Mouse (Mus musculus) intestine, embryonic 15.5 days (tissue): ENCODE results near the gene Nav1. TPM values are rescaled to one million over a fixed set of nuclear protein-coding genes. Genes with fewer than 3 reads are reported as not detected.
A peak's percentile ranks its signal among the peaks of the same experiment; 100 is the strongest.

Experiments
- ATAC-seq: fragments of 200-750 bp; cut with Nextera tagmentation; 2 replicates; pipeline ENCODE4 v1.8.0; 2017; ENCODE audit warnings: moderate TSS enrichment, moderate library complexity
- H3K27ac ChIP-seq: fragments of 300-500 bp; sonication (generic); 2 replicates; pipeline ENCODE4 v1.5.1; 2015; ENCODE audit warnings: mild to moderate bottlenecking, inconsistent platforms
- H3K27me3 ChIP-seq: fragments of 300-500 bp; sonication (generic); replicated peaks from 2 replicates; pipeline ENCODE4 v1.6.1; 2015; ENCODE audit warnings: inconsistent platforms
- H3K36me3 ChIP-seq: fragments of 300-500 bp; sonication (generic); 2 replicates; pipeline ENCODE4 v1.6.1; 2015; ENCODE audit warnings: inconsistent platforms
- H3K4me1 ChIP-seq: fragments of 300-500 bp; sonication (generic); replicated peaks from 2 replicates; pipeline ENCODE4 v1.6.1; 2015; ENCODE audit warnings: inconsistent platforms
- H3K4me2 ChIP-seq: fragments of 300-500 bp; sonication (generic); replicated peaks from 2 replicates; pipeline ENCODE4 v1.6.1; 2015; ENCODE audit warnings: mild to moderate bottlenecking, inconsistent platforms
- H3K4me3 ChIP-seq: fragments of 300-500 bp; sonication (generic); replicated peaks from 2 replicates; pipeline ENCODE4 v1.5.1; 2015; ENCODE audit warnings: inconsistent platforms
- H3K9ac ChIP-seq: fragments of 300-500 bp; sonication (generic); 2 replicates; pipeline ENCODE4 v1.6.1; 2015; ENCODE audit warnings: inconsistent platforms
- H3K9me3 ChIP-seq: fragments of 300-500 bp; sonication (generic); 2 replicates; pipeline ENCODE4 v1.6.1; 2016; ENCODE audit warnings: inconsistent platforms
- WGBS: fragments of 180-500 bp; shearing (Covaris S2); methylation state at CpG from one replicate; pipeline ENCODE4 v1.1.7; 2015; 5-methylcytosine and 5-hydroxymethylcytosine counted together
- polyA plus RNA-seq: library from polyadenylated mRNA; unstranded; fragments of >200 nt; fragmentation: Nextera tagmentation; extraction: Ambion mirVana; gene quantifications from 2 replicates; pipeline ENCODE4 v1.2.1, GENCODE M21; 2015

The Nav1 gene
- polyA plus RNA-seq, 1 experiment from 2014 or later = 11.5 TPM

GRCm38 (mm10) chr1:135632199-135632598 is 25.1 kb upstream of the Nav1 start:
- H3K9me3 ChIP-seq = no peaks in the 10 kb centered on the region
- no peak overlapping the region for H3K4me2 ChIP-seq
- 89% methylated on average over 1 of the region's 1 CpGs for WGBS
- no peak overlapping the region for H3K9ac ChIP-seq
- H3K27ac ChIP-seq = no peak overlapping the region
- no peaks in the 10 kb centered on the region for H3K36me3 ChIP-seq
- H3K4me1 ChIP-seq = peaks cover 11% of the 10 kb centered on the region
- no peaks in the 10 kb centered on the region for H3K27me3 ChIP-seq
- ATAC-seq = no peak
- no peak overlapping the region for H3K4me3 ChIP-seq

GRCm38 (mm10) chr1:135631515-135631914 is 24.4 kb upstream of the Nav1 start:
- H3K4me2 ChIP-seq = no peak overlapping the region
- 40% methylated on average over 8 of the region's 8 CpGs for WGBS
- ATAC-seq = peak; percentile 82

GRCm38 (mm10) chr1:135629846-135630245 is 22.8 kb upstream of the Nav1 start:
- H3K27me3 ChIP-seq = no peaks in the 10 kb centered on the region
- H3K4me2 ChIP-seq = no peak overlapping the region
- no peak overlapping the region for H3K4me3 ChIP-seq
- H3K36me3 ChIP-seq = no peaks in the 10 kb centered on the region
- H3K27ac ChIP-seq = no peak overlapping the region
- peaks cover 11% of the 10 kb centered on the region for H3K4me1 ChIP-seq
- no peaks in the 10 kb centered on the region for H3K9me3 ChIP-seq
- ATAC-seq = no peak
- WGBS = 68% methylated on average over 5 of the region's 5 CpGs
- H3K9ac ChIP-seq = no peak overlapping the region

More at GRCm38 (mm10) chr1:135631515-135631914, 24.4 kb upstream of the Nav1 start:
- Histone ChIP-seq H3K36me3 (no peaks in the 10 kb centered on the region), H3K9me3 (no peaks in the 10 kb centered on the region), H3K9ac (no peak overlapping the region), H3K4me1 (peaks cover 11% of the 10 kb centered on the region), H3K27ac (peak overlapping the region; percentile 57; the same call in 1 of the 2 replicates), H3K4me3 (no peak overlapping the region), H3K27me3 (no peaks in the 10 kb centered on the region)

GRCm38 (mm10) chr1:135626218-135626617 is 19.1 kb upstream of the Nav1 start:
- Histone ChIP-seq H3K4me1 (peaks cover 3% of the 10 kb centered on the region; the same call in 1 of the 2 replicates), H3K4me2 (no peak overlapping the region), H3K9me3 (no peaks in the 10 kb centered on the region), H3K4me3 (no peak overlapping the region), H3K27ac (no peak overlapping the region), H3K36me3 (no peaks in the 10 kb centered on the region), H3K9ac (no peak overlapping the region), H3K27me3 (no peaks in the 10 kb centered on the region)
- 84% methylated on average over 6 of the region's 6 CpGs for WGBS
- no peak for ATAC-seq

GRCm38 (mm10) chr1:135625741-135626140 is 18.6 kb upstream of the Nav1 start:
- no peak for ATAC-seq
- no peaks in the 10 kb centered on the region for H3K27me3 ChIP-seq
- H3K4me1 ChIP-seq = peaks cover 3% of the 10 kb centered on the region; the same call in 1 of the 2 replicates
- H3K36me3 ChIP-seq = no peaks in the 10 kb centered on the region
- no peak overlapping the region for H3K4me2 ChIP-seq
- 70% methylated on average over 3 of the region's 3 CpGs for WGBS
- no peak overlapping the region for H3K27ac ChIP-seq
- H3K9me3 ChIP-seq = no peaks in the 10 kb centered on the region
- no peak overlapping the region for H3K4me3 ChIP-seq
- H3K9ac ChIP-seq = no peak overlapping the region

GRCm38 (mm10) chr1:135624646-135625045 is 17.6 kb upstream of the Nav1 start:
- no peak for ATAC-seq
- H3K4me2 ChIP-seq = no peak overlapping the region
- no peak overlapping the region for H3K27ac ChIP-seq
- H3K4me3 ChIP-seq = no peak overlapping the region
- H3K9me3 ChIP-seq = no peaks in the 10 kb centered on the region
- no peaks in the 10 kb centered on the region for H3K4me1 ChIP-seq
- H3K9ac ChIP-seq = no peak overlapping the region
- no peaks in the 10 kb centered on the region for H3K27me3 ChIP-seq
- no peaks in the 10 kb centered on the region for H3K36me3 ChIP-seq
- 70% methylated on average over 5 of the region's 5 CpGs for WGBS

- Histone ChIP-seq H3K9me3 (no peaks in the 10 kb centered on the region), H3K4me1 (no peaks in the 10 kb centered on the region), H3K27me3 (no peaks in the 10 kb centered on the region), H3K9ac (no peak overlapping the region), H3K4me2 (no peak overlapping the region), H3K4me3 (no peak overlapping the region), H3K27ac (no peak overlapping the region), H3K36me3 (no peaks in the 10 kb centered on the region)
- 87% methylated on average over 5 of the region's 5 CpGs for WGBS
- no peak for ATAC-seq
Measured at GRCm38 (mm10) chr1:135623136-135623535, 16.0 kb upstream of the Nav1 start.

- no peak overlapping the region for H3K4me3 ChIP-seq
- H3K27ac ChIP-seq = no peak overlapping the region
- WGBS = 46% methylated on average over 3 of the region's 3 CpGs
- no peak overlapping the region for H3K9ac ChIP-seq
- H3K4me1 ChIP-seq = no peaks in the 10 kb centered on the region
- H3K4me2 ChIP-seq = no peak overlapping the region
- H3K36me3 ChIP-seq = no peaks in the 10 kb centered on the region
- no peaks in the 10 kb centered on the region for H3K9me3 ChIP-seq
- no peaks in the 10 kb centered on the region for H3K27me3 ChIP-seq
- ATAC-seq = no peak
Measured at GRCm38 (mm10) chr1:135621307-135621706, 14.2 kb upstream of the Nav1 start.

- Histone ChIP-seq H3K9me3 (no peaks in the 10 kb centered on the region), H3K4me2 (no peak overlapping the region), H3K27ac (no peak overlapping the region), H3K4me3 (no peak overlapping the region), H3K36me3 (no peaks in the 10 kb centered on the region), H3K9ac (no peak overlapping the region), H3K4me1 (no peaks in the 10 kb centered on the region), H3K27me3 (no peaks in the 10 kb centered on the region)
- no peak for ATAC-seq
- WGBS = 15% methylated on average over 7 of the region's 7 CpGs
Measured at GRCm38 (mm10) chr1:135619932-135620391, 12.9 kb upstream of the Nav1 start.

- H3K4me2 ChIP-seq = no peak overlapping the region
- H3K27ac ChIP-seq = no peak overlapping the region
- no peak for ATAC-seq
- H3K9me3 ChIP-seq = no peaks in the 10 kb centered on the region
- 70% methylated on average over 7 of the region's 7 CpGs for WGBS
- no peak overlapping the region for H3K4me3 ChIP-seq
- no peaks in the 10 kb centered on the region for H3K4me1 ChIP-seq
- no peaks in the 10 kb centered on the region for H3K36me3 ChIP-seq
- H3K27me3 ChIP-seq = no peaks in the 10 kb centered on the region
- H3K9ac ChIP-seq = no peak overlapping the region
Measured at GRCm38 (mm10) chr1:135619130-135619529, 12.0 kb upstream of the Nav1 start.

- H3K4me1 ChIP-seq = no peaks in the 10 kb centered on the region
- H3K36me3 ChIP-seq = no peaks in the 10 kb centered on the region
- H3K9me3 ChIP-seq = no peaks in the 10 kb centered on the region
- H3K27me3 ChIP-seq = no peaks in the 10 kb centered on the region
- 85% methylated on average over 3 of the region's 3 CpGs for WGBS
- ATAC-seq = no peak
- H3K4me3 ChIP-seq = no peak overlapping the region
- no peak overlapping the region for H3K4me2 ChIP-seq
- no peak overlapping the region for H3K27ac ChIP-seq
- no peak overlapping the region for H3K9ac ChIP-seq
Measured at GRCm38 (mm10) chr1:135617344-135617743, 10.2 kb upstream of the Nav1 start.

GRCm38 (mm10) chr1:135615715-135616641 is 8.9 kb upstream of the Nav1 start:
- H3K4me3 ChIP-seq = no peak overlapping the region
- H3K27ac ChIP-seq = no peak overlapping the region
- H3K36me3 ChIP-seq = no peaks in the 10 kb centered on the region
- H3K4me2 ChIP-seq = no peak overlapping the region
- no peaks in the 10 kb centered on the region for H3K9me3 ChIP-seq
- H3K4me1 ChIP-seq = no peaks in the 10 kb centered on the region
- ATAC-seq = peak; percentile 77
- H3K27me3 ChIP-seq = no peaks in the 10 kb centered on the region
- 16% methylated on average over 20 of the region's 20 CpGs for WGBS
- no peak overlapping the region for H3K9ac ChIP-seq

- Histone ChIP-seq H3K27me3 (no peaks in the 10 kb centered on the region), H3K9me3 (no peaks in the 10 kb centered on the region), H3K36me3 (no peaks in the 10 kb centered on the region), H3K4me3 (no peak overlapping the region), H3K27ac (no peak overlapping the region), H3K4me1 (no peaks in the 10 kb centered on the region), H3K4me2 (no peak overlapping the region), H3K9ac (no peak overlapping the region)
- no peak for ATAC-seq
- WGBS = 82% methylated on average over 4 of the region's 4 CpGs
Measured at GRCm38 (mm10) chr1:135609621-135610020, 2.5 kb upstream of the Nav1 start.
